Comparison of ENCODE assay signal across 18 mouse cellular contexts in genomic region chr19:3651220-3651619, GRCm38 (mm10). TPM values are rescaled to one million over a fixed set of nuclear protein-coding genes. Genes with fewer than 3 reads are reported as not detected.
DNase-seq lines count a peak whose midpoint lies in the region; ATAC-seq and TF ChIP-seq lines count a peak whose summit lies in the region.
"Had no signal": no experiment of that assay in that cellular context is flagged by ENCODE, and none has a peak within 500 bp of the region (broad histone marks: within the 10 kb centered on the region; RNA-seq: fewer than 3 reads in every experiment).

No protein-coding gene starts in this region.

- DNase-seq in hindbrain, postnatal 0 days (ENCODE audit: low spot score), result no peak
- no peak for DNase-seq in hindbrain, embryonic 10.5 days (ENCODE audit: low spot score)
- DNase-seq in midbrain, embryonic 11.5 days (ENCODE audit: low spot score, missing footprints), result peak; percentile 49
- peak; percentile 20 for DNase-seq in ES-E14 (ENCODE audit: low read depth, low spot score)
- peak; percentile 17 for DNase-seq in splenic B cell, adult 2 months (ENCODE audit: low read depth, low spot score)
- no peak for DNase-seq in adrenal gland, postnatal 10 days
- no peak for DNase-seq in adrenal gland, adult 18-20 months (ENCODE audit: low spot score in 2 of 2)
- DNase-seq: adrenal gland, adult 2 months; cerebellum, adult 2 months; gastrocnemius, postnatal 25 days; heart, postnatal 10 days; layer of hippocampus, postnatal 36 days; liver, embryonic 13.5 days; right cerebral cortex, adult 18-20 months had no signal

- no peak overlapping the region for H3K9ac ChIP-seq in hindbrain, postnatal 0 days (replicated peaks; ENCODE audit: low read length)
- no peak overlapping the region for H3K9ac ChIP-seq in midbrain, embryonic 11.5 days (ENCODE audit: low read length)
- H3K9ac ChIP-seq in midbrain, embryonic 16.5 days (ENCODE audit: low read depth, low read length), result no peak overlapping the region
- no peak overlapping the region for H3K9ac ChIP-seq in ES-E14 (ENCODE audit: insufficient read depth, low read depth, low read length, poor library complexity, severe bottlenecking)
- H3K9ac ChIP-seq: forebrain, embryonic 13.5 days; liver, embryonic 13.5 days; neural tube, embryonic 12.5 days had no signal

- H3K4me2 ChIP-seq in hindbrain, postnatal 0 days (ENCODE audit: low read depth, low read length), result no peak overlapping the region
- no peak overlapping the region for H3K4me2 ChIP-seq in midbrain, embryonic 11.5 days
- H3K4me2 ChIP-seq in midbrain, embryonic 16.5 days (ENCODE audit: low read length), result no peak overlapping the region
- H3K4me2 ChIP-seq: forebrain, embryonic 13.5 days; liver, embryonic 13.5 days; neural tube, embryonic 12.5 days had no signal

- no peaks in the 10 kb centered on the region for H3K4me1 ChIP-seq in hindbrain, postnatal 0 days (ENCODE audit: insufficient read depth, low read length)
- peaks cover 22% of the 10 kb centered on the region for H3K4me1 ChIP-seq in hindbrain, embryonic 10.5 days (replicated peaks)
- no peaks in the 10 kb centered on the region for H3K4me1 ChIP-seq in midbrain, embryonic 11.5 days (ENCODE audit: control insufficient read depth, insufficient read depth, low read length)
- H3K4me1 ChIP-seq in midbrain, embryonic 16.5 days (ENCODE audit: control insufficient read depth, insufficient read depth, low read length), result no peaks in the 10 kb centered on the region
- H3K4me1 ChIP-seq in ES-E14 (ENCODE audit: control insufficient read depth in 2 of 2, insufficient read depth in 2 of 2, low read length in 2 of 2, poor library complexity in 1 of 2), result peaks cover 0 to 4% of the 10 kb centered on the region in 2 experiments; a peak in 1 of 4 replicates
- H3K4me1 ChIP-seq: forebrain, embryonic 13.5 days; neural tube, embryonic 12.5 days had no signal

- no peak for ATAC-seq in hindbrain, postnatal 0 days
- ATAC-seq in midbrain, embryonic 11.5 days (ENCODE audit: low FRiP score), result no peak
- no peak for ATAC-seq in midbrain, embryonic 16.5 days
- ATAC-seq: forebrain, embryonic 13.5 days; intestine, embryonic 16.5 days had no signal

- H3K36me3 ChIP-seq in hindbrain, postnatal 0 days (ENCODE audit: insufficient read depth, low read length), result 0 out of 2 replicates have a peak, but pooled peaks cover 2% of the 10 kb centered on the region
- peaks cover 72% of the 10 kb centered on the region for H3K36me3 ChIP-seq in hindbrain, embryonic 10.5 days
- H3K36me3 ChIP-seq in midbrain, embryonic 11.5 days (ENCODE audit: control insufficient read depth, insufficient read depth, low read length), result peaks cover 9% of the 10 kb centered on the region; the same call in 1 of the 2 replicates
- peaks cover 5% of the 10 kb centered on the region for H3K36me3 ChIP-seq in midbrain, embryonic 16.5 days (ENCODE audit: control insufficient read depth, insufficient read depth, low read length)
- H3K36me3 ChIP-seq in ES-E14 (ENCODE audit: control insufficient read depth, insufficient read depth, low read length, poor library complexity, severe bottlenecking), result peaks cover 18% of the 10 kb centered on the region; the same call in 1 of the 2 replicates
- no peaks in the 10 kb centered on the region for H3K36me3 ChIP-seq in splenic B cell, adult 2 months (ENCODE audit: control insufficient read depth, insufficient read depth, low read length, poor library complexity, severe bottlenecking)

- H3K4me3 ChIP-seq in hindbrain, postnatal 0 days (ENCODE audit: low read length), result no peak overlapping the region
- no peak overlapping the region for H3K4me3 ChIP-seq in hindbrain, embryonic 10.5 days
- no peak overlapping the region for H3K4me3 ChIP-seq in midbrain, embryonic 11.5 days (ENCODE audit: low read depth, low read length)
- H3K4me3 ChIP-seq in midbrain, embryonic 16.5 days (ENCODE audit: low read depth, low read length), result no peak overlapping the region
- H3K4me3 ChIP-seq in ES-E14 (ENCODE audit: insufficient read depth in 1 of 2, low read depth in 1 of 2, low read length in 2 of 2, poor library complexity in 1 of 2, severe bottlenecking in 1 of 2), result no peak overlapping the region
- H3K4me3 ChIP-seq: forebrain, embryonic 13.5 days; liver, embryonic 13.5 days; neural tube, embryonic 12.5 days had no signal

- no peaks in the 10 kb centered on the region for H3K9me3 ChIP-seq in hindbrain, postnatal 0 days (ENCODE audit: low read length)
- H3K9me3 ChIP-seq in hindbrain, embryonic 10.5 days, result peaks cover 9% of the 10 kb centered on the region
- H3K9me3 ChIP-seq in midbrain, embryonic 11.5 days (ENCODE audit: control insufficient read depth, low read length), result no peaks in the 10 kb centered on the region; the same call in 1 of the 2 replicates
- H3K9me3 ChIP-seq in midbrain, embryonic 16.5 days (replicated peaks; ENCODE audit: control insufficient read depth, low read length, poor library complexity, severe bottlenecking), result no peaks in the 10 kb centered on the region
- no peaks in the 10 kb centered on the region for H3K9me3 ChIP-seq in ES-E14 (ENCODE audit: control insufficient read depth, insufficient read depth, low read depth, low read length)
- H3K9me3 ChIP-seq: forebrain, embryonic 13.5 days; liver, embryonic 13.5 days; neural tube, embryonic 12.5 days had no signal

- WGBS in hindbrain, postnatal 0 days, result 100% methylated on average over 3 of the region's 3 CpGs
- 97% methylated on average over 3 of the region's 3 CpGs for whole genome bisulfite sequencing in hindbrain, embryonic 10.5 days
- 94% methylated on average over 3 of the region's 3 CpGs for WGBS in midbrain, embryonic 11.5 days
- WGBS in midbrain, embryonic 16.5 days, result 98% methylated on average over 3 of the region's 3 CpGs

- TF ChIP-seq CTCF in hindbrain, postnatal 0 days (IDR thresholded peaks at IDR 0.05; ENCODE audit: low read depth), result peak; percentile 44

- no peak overlapping the region for H3K27ac ChIP-seq in hindbrain, postnatal 0 days
- no peak overlapping the region for H3K27ac ChIP-seq in hindbrain, embryonic 10.5 days
- no peak overlapping the region for H3K27ac ChIP-seq in midbrain, embryonic 11.5 days (ENCODE audit: low read depth, low read length)
- H3K27ac ChIP-seq in midbrain, embryonic 16.5 days (ENCODE audit: low read length), result no peak overlapping the region
- H3K27ac ChIP-seq in ES-E14 (ENCODE audit: insufficient read depth, low read depth, low read length, poor library complexity, severe bottlenecking), result no peak overlapping the region
- H3K27ac ChIP-seq: forebrain, embryonic 13.5 days; liver, embryonic 13.5 days; neural tube, embryonic 12.5 days had no signal

- in situ Hi-C loops in ES-E14 (cut with MboI; ENCODE audit: low sequenced_read_pairs in 2 of 2, unreplicated experiment in 2 of 2), result no loop called here

- no peaks in the 10 kb centered on the region for H3K27me3 ChIP-seq in hindbrain, postnatal 0 days (ENCODE audit: insufficient read depth, low read length)
- H3K27me3 ChIP-seq in hindbrain, embryonic 10.5 days (ENCODE audit: insufficient read depth, poor library complexity, severe bottlenecking), result no peaks in the 10 kb centered on the region
- H3K27me3 ChIP-seq in midbrain, embryonic 11.5 days (ENCODE audit: control insufficient read depth, insufficient read depth, low read length), result no peaks in the 10 kb centered on the region
- no peaks in the 10 kb centered on the region for H3K27me3 ChIP-seq in midbrain, embryonic 16.5 days (ENCODE audit: control insufficient read depth, insufficient read depth, low read depth, low read length)
- no peaks in the 10 kb centered on the region for H3K27me3 ChIP-seq in splenic B cell, adult 2 months (ENCODE audit: control insufficient read depth, insufficient read depth, low read length, poor library complexity, severe bottlenecking)
- H3K27me3 ChIP-seq: forebrain, embryonic 13.5 days; liver, embryonic 13.5 days; neural tube, embryonic 12.5 days had no signal

TF ChIP-seq in ES-E14, 5 proteins besides CTCF, POLR2A, EP300 and RAD21:
- TF ChIP-seq ZC3H11A (IDR thresholded peaks at IDR 0.05; ENCODE audit: borderline replicate concordance, low read depth, low read length) (no peak), MAFK (IDR thresholded peaks at IDR 0.05; ENCODE audit: insufficient read depth, low read depth, low read length) (no peak), CHD2 (IDR thresholded peaks at IDR 0.05; ENCODE audit: low read depth, low read length) (no peak), ZNF384 (IDR thresholded peaks at IDR 0.05; ENCODE audit: low read depth, low read length) (no peak), HCFC1 (IDR thresholded peaks at IDR 0.05; ENCODE audit: borderline replicate concordance, insufficient read depth, low read length) (no peak)

RNA-seq across cellular contexts. Expression of gene Lrp5, which starts 35.1 kb away (rescaled TPM):
- total RNA-seq in hindbrain, postnatal 0 days (2014; rRNA removed), result 16.4 and 17.6 TPM in 2 replicates
- polyA plus RNA-seq in hindbrain, postnatal 0 days (2015; fragmentation: Nextera tagmentation; extraction: Ambion mirVana), result 0.69 and 1.1 TPM in 2 replicates
- polyA plus RNA-seq in hindbrain, embryonic 10.5 days (2016; fragmentation: Nextera tagmentation; extraction: Ambion mirVana), result 3.1 and 3.5 TPM in 2 replicates
- 2.6 and 2.8 TPM in 2 replicates for polyA plus RNA-seq in midbrain, embryonic 11.5 days (2014; fragmentation: Nextera tagmentation; extraction: Ambion mirVana)
- polyA plus RNA-seq in midbrain, embryonic 16.5 days (2015; fragmentation: Nextera tagmentation; extraction: Ambion mirVana), result 0.89 and 0.92 TPM in 2 replicates
- 46.1 and 97.3 TPM in 2 replicates for total RNA-seq in ES-E14 (2012; rRNA removed)
- total RNA-seq in adrenal gland, postnatal 10 days (2021), result 100 to 1,000 TPM in 1 of 2 experiments, 10 to 100 TPM in 1; 87.0 to 104 TPM
- total RNA-seq in adrenal gland, adult 18-20 months (2021), result 100 to 1,000 TPM; 102 to 103 TPM

RNA-seq across cellular contexts. Expression of gene 1810055G02Rik, which starts 56.9 kb away (rescaled TPM):
- total RNA-seq in hindbrain, postnatal 0 days (2014; rRNA removed), result 57.7 and 60.8 TPM in 2 replicates
- polyA plus RNA-seq in hindbrain, postnatal 0 days (2015; fragmentation: Nextera tagmentation; extraction: Ambion mirVana), result 33.3 and 37.2 TPM in 2 replicates
- polyA plus RNA-seq in hindbrain, embryonic 10.5 days (2016; fragmentation: Nextera tagmentation; extraction: Ambion mirVana), result 45.7 and 46.9 TPM in 2 replicates
- polyA plus RNA-seq in midbrain, embryonic 11.5 days (2014; fragmentation: Nextera tagmentation; extraction: Ambion mirVana), result 34.6 and 38.9 TPM in 2 replicates
- 33.3 and 33.4 TPM in 2 replicates for polyA plus RNA-seq in midbrain, embryonic 16.5 days (2015; fragmentation: Nextera tagmentation; extraction: Ambion mirVana)
- 31.4 and 39.6 TPM in 2 replicates for total RNA-seq in ES-E14 (2012; rRNA removed)
- total RNA-seq in adrenal gland, postnatal 10 days (2021), result 10 to 100 TPM; 20.9 to 45.9 TPM
- 10 to 100 TPM; 32.5 to 43.3 TPM for total RNA-seq in adrenal gland, adult 18-20 months (2021)

Comparison
In these comparisons a context has a peak if more than half of its experiments do, and no peak if none do; other contexts are left out.
1. DNase-seq: peak in midbrain, embryonic 11.5 days (single experiment), ES-E14 (single experiment) and splenic B cell, adult 2 months (single experiment); none in hindbrain, postnatal 0 days (single experiment), hindbrain, embryonic 10.5 days (single experiment), adrenal gland, postnatal 10 days (single experiment) and adrenal gland, adult 18-20 months (0 of 2).